Comparison of ENCODE assay signal across 19 mouse cellular contexts in genomic region chr11:106152132-106152531, GRCm38 (mm10). TPM values are rescaled to one million over a fixed set of nuclear protein-coding genes. Genes with fewer than 3 reads are reported as not detected.
A peak's percentile ranks its signal among the peaks of the same experiment; 100 is the strongest.
DNase-seq lines count a peak whose midpoint lies in the region; ATAC-seq and TF ChIP-seq lines count a peak whose summit lies in the region.
"Had no signal": no experiment of that assay in that cellular context is flagged by ENCODE, and none has a peak within 500 bp of the region (broad histone marks: within the 10 kb centered on the region; RNA-seq: fewer than 3 reads in every experiment).

No protein-coding gene starts in this region.

- TF ChIP-seq CTCF in forebrain, postnatal 0 days (IDR thresholded peaks at IDR 0.05; ENCODE audit: low read depth), result peak; percentile 20; the same call in 1 of the 2 replicates
- TF ChIP-seq CTCF in lung, embryonic 14.5 days (IDR thresholded peaks at IDR 0.05; ENCODE audit: low read depth), result 0 out of 2 replicates have a peak, but pooled peaks have one; percentile 23

- no peak for DNase-seq in forebrain, postnatal 0 days
- no peak for DNase-seq in forebrain, embryonic 10.5 days (ENCODE audit: extremely low spot score, low spot score)
- no peak for DNase-seq in lung, embryonic 14.5 days
- no peak for DNase-seq in lung, postnatal 25 days (ENCODE audit: low spot score)
- peak; percentile 41 to 60 for DNase-seq in right cerebral cortex, postnatal 10 days (ENCODE audit: low spot score in 2 of 2)
- DNase-seq in urinary bladder, adult 2 months (ENCODE audit: low spot score), result no peak
- DNase-seq: adrenal gland, postnatal 36 days; B cell, adult 2 months had no signal

- H3K27me3 ChIP-seq in forebrain, postnatal 0 days (ENCODE audit: insufficient read depth, low read length), result no peaks in the 10 kb centered on the region
- no peaks in the 10 kb centered on the region for H3K27me3 ChIP-seq in forebrain, embryonic 10.5 days (ENCODE audit: poor library complexity, severe bottlenecking)
- H3K27me3 ChIP-seq in lung, embryonic 14.5 days (ENCODE audit: insufficient read depth, low read length), result no peaks in the 10 kb centered on the region

- H3K9ac ChIP-seq in forebrain, postnatal 0 days, result no peak overlapping the region
- no peak overlapping the region for H3K9ac ChIP-seq in lung, embryonic 14.5 days

- no peaks in the 10 kb centered on the region for H3K9me3 ChIP-seq in forebrain, postnatal 0 days (ENCODE audit: low read length)
- no peaks in the 10 kb centered on the region for H3K9me3 ChIP-seq in forebrain, embryonic 10.5 days
- no peaks in the 10 kb centered on the region for H3K9me3 ChIP-seq in lung, embryonic 14.5 days (ENCODE audit: low read depth, low read length)
- H3K9me3 ChIP-seq: G1E had no signal

- peaks cover 92% of the 10 kb centered on the region for H3K36me3 ChIP-seq in forebrain, postnatal 0 days (ENCODE audit: insufficient read depth)
- peaks cover 100% of the 10 kb centered on the region for H3K36me3 ChIP-seq in forebrain, embryonic 10.5 days (replicated peaks)
- peaks cover 97% of the 10 kb centered on the region for H3K36me3 ChIP-seq in lung, embryonic 14.5 days (ENCODE audit: insufficient read depth)

- H3K4me3 ChIP-seq in forebrain, postnatal 0 days (ENCODE audit: low read depth, low read length), result no peak overlapping the region
- H3K4me3 ChIP-seq in forebrain, embryonic 10.5 days, result no peak overlapping the region
- no peak overlapping the region for H3K4me3 ChIP-seq in lung, embryonic 14.5 days (ENCODE audit: low read depth, low read length)

- ATAC-seq in forebrain, postnatal 0 days, result no peak
- no peak for ATAC-seq in lung, embryonic 14.5 days (ENCODE audit: insufficient read depth)
- ATAC-seq in granulocyte monocyte progenitor cell, adult 5-6 weeks (replicated peaks; ENCODE audit: poor library complexity, severe bottlenecking), result 0 out of 2 replicates have a peak, but pooled peaks have one; percentile 6
- no peak for ATAC-seq in monocyte, adult 5-6 weeks (replicated peaks; ENCODE audit: insufficient number of reproducible peaks, low FRiP score, low TSS enrichment, poor library complexity, severe bottlenecking)
- ATAC-seq: forebrain, embryonic 16.5 days; lung, postnatal 0 days had no signal

- 80% methylated on average over 8 of the region's 8 CpGs for WGBS in forebrain, postnatal 0 days
- 84% methylated on average over 8 of the region's 8 CpGs for WGBS in forebrain, embryonic 10.5 days
- 75% methylated on average over 8 of the region's 8 CpGs for WGBS in lung, embryonic 14.5 days

- no peak overlapping the region for H3K4me2 ChIP-seq in forebrain, postnatal 0 days (ENCODE audit: low read depth)
- H3K4me2 ChIP-seq in lung, embryonic 14.5 days, result no peak overlapping the region
- H3K4me2 ChIP-seq: midbrain, embryonic 11.5 days had no signal

- no peaks in the 10 kb centered on the region for H3K4me1 ChIP-seq in forebrain, postnatal 0 days (ENCODE audit: insufficient read depth)
- peaks cover 11% of the 10 kb centered on the region; the same call in 1 of the 2 replicates for H3K4me1 ChIP-seq in forebrain, embryonic 10.5 days
- no peaks in the 10 kb centered on the region for H3K4me1 ChIP-seq in lung, embryonic 14.5 days (ENCODE audit: insufficient read depth)

- no peak overlapping the region for H3K27ac ChIP-seq in forebrain, postnatal 0 days (ENCODE audit: low read depth, low read length)
- H3K27ac ChIP-seq in forebrain, embryonic 10.5 days, result no peak overlapping the region
- no peak overlapping the region for H3K27ac ChIP-seq in lung, embryonic 14.5 days (ENCODE audit: low read depth)

RNA-seq across cellular contexts. Expression of gene Gm10840, which starts 8.5 kb away (rescaled TPM):
- total RNA-seq in forebrain, postnatal 0 days (2014; rRNA removed), result not detected in 2 replicates
- 0.67 and 0.82 TPM in 2 replicates for polyA plus RNA-seq in forebrain, postnatal 0 days (2015; fragmentation: Nextera tagmentation; extraction: Ambion mirVana)
- 0.82 TPM in 1 of 2 replicates, not detected in the other for polyA plus RNA-seq in forebrain, embryonic 10.5 days (2016; fragmentation: Nextera tagmentation; extraction: Ambion mirVana)
- not detected in 2 replicates for polyA plus RNA-seq in lung, embryonic 14.5 days (2014; fragmentation: Nextera tagmentation; extraction: Ambion mirVana)
- not detected in 2 replicates for total RNA-seq in granulocyte monocyte progenitor cell, adult 5-6 weeks (2014; fragmentation: Nextera tagmentation)
- not detected in 2 replicates for total RNA-seq in granulocyte monocyte progenitor cell, adult 5-6 weeks (2017)
- total RNA-seq in monocyte, adult 5-6 weeks (2017), result not detected in 3 replicates
- not detected in 2 replicates for polyA plus RNA-seq in urinary bladder, adult 2 months (2012; rRNA removed)
- total RNA-seq: adrenal gland, postnatal 36 days; G1E; layer of hippocampus, postnatal 25 days; liver, adult 2 months had no signal
- polyA plus RNA-seq: embryonic facial prominence, embryonic 14.5 days; G1E; heart, embryonic 16.5 days; liver, adult 2 months; lung, postnatal 0 days; midbrain, embryonic 11.5 days; neural tube, embryonic 11.5 days had no signal

RNA-seq across cellular contexts. Expression of gene Limd2, which starts 8.5 kb away (rescaled TPM):
- total RNA-seq in forebrain, postnatal 0 days (2014; rRNA removed), result 83.9 and 85.0 TPM in 2 replicates
- 171 and 189 TPM in 2 replicates for polyA plus RNA-seq in forebrain, postnatal 0 days (2015; fragmentation: Nextera tagmentation; extraction: Ambion mirVana)
- 364 and 375 TPM in 2 replicates for polyA plus RNA-seq in forebrain, embryonic 10.5 days (2016; fragmentation: Nextera tagmentation; extraction: Ambion mirVana)
- 211 and 229 TPM in 2 replicates for polyA plus RNA-seq in lung, embryonic 14.5 days (2014; fragmentation: Nextera tagmentation; extraction: Ambion mirVana)
- 196 and 197 TPM in 2 replicates for total RNA-seq in granulocyte monocyte progenitor cell, adult 5-6 weeks (2014; fragmentation: Nextera tagmentation)
- 38.1 and 43.1 TPM in 2 replicates for total RNA-seq in granulocyte monocyte progenitor cell, adult 5-6 weeks (2017)
- 91.7 to 118 TPM (median 94.0 TPM) in 3 replicates for total RNA-seq in monocyte, adult 5-6 weeks (2017)
- 14.8 and 16.5 TPM in 2 replicates for polyA plus RNA-seq in urinary bladder, adult 2 months (2012; rRNA removed)

RNA-seq across cellular contexts. Expression of gene Strada, which starts 49.8 kb away (rescaled TPM):
- 23.4 and 34.8 TPM in 2 replicates for total RNA-seq in forebrain, postnatal 0 days (2014; rRNA removed)
- 20.0 and 23.7 TPM in 2 replicates for polyA plus RNA-seq in forebrain, postnatal 0 days (2015; fragmentation: Nextera tagmentation; extraction: Ambion mirVana)
- 41.4 and 41.9 TPM in 2 replicates for polyA plus RNA-seq in forebrain, embryonic 10.5 days (2016; fragmentation: Nextera tagmentation; extraction: Ambion mirVana)
- 31.7 and 32.6 TPM in 2 replicates for polyA plus RNA-seq in lung, embryonic 14.5 days (2014; fragmentation: Nextera tagmentation; extraction: Ambion mirVana)
- 40.5 and 42.3 TPM in 2 replicates for total RNA-seq in granulocyte monocyte progenitor cell, adult 5-6 weeks (2014; fragmentation: Nextera tagmentation)
- total RNA-seq in granulocyte monocyte progenitor cell, adult 5-6 weeks (2017), result 22.2 TPM in 2 replicates
- total RNA-seq in monocyte, adult 5-6 weeks (2017), result 20.0 to 33.6 TPM (median 21.1 TPM) in 3 replicates
- polyA plus RNA-seq in urinary bladder, adult 2 months (2012; rRNA removed), result 27.1 and 29.6 TPM in 2 replicates

Comparison
In these comparisons a context has a peak if more than half of its experiments do, and no peak if none do; other contexts are left out.
1. DNase-seq: peak in right cerebral cortex, postnatal 10 days (2 of 2); none in forebrain, postnatal 0 days (single experiment), forebrain, embryonic 10.5 days (single experiment), lung, embryonic 14.5 days (single experiment), lung, postnatal 25 days (single experiment) and urinary bladder, adult 2 months (single experiment).